Mouse (Mus musculus): ENCODE measurements at regions not wholly inside any gene's neighbourhood (a gene's known extent, or its start where the extent isn't known, plus 50 kb on each side); places are given as distances from the start of the nearest gene placed in this dataset.

- no peak for DNase-seq (ENCODE audit: low spot score)
Measured at GRCm38 (mm10) chr6:100045109-100045508, 242.2 kb downstream of the Rybp start.

DNA sequence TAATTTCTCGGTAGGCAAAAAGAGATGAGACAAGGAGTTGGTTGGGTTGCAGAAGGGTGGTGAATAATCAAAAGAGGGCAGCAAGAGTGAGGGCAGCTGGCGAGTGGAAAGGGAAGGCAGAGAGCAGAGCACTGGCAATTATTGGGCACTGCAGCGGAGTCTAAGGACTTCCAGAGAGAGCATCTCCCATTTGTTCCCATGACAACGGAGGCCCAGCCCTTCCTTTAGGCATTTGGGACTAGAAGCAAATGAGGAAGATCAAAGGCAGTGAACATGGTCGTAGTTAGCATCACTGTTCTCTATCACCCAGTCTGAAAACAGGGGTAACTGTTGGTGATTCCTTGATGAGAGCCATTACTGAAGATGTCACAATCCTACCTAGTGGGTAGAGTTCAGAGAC lies 246.1 kb downstream of the Rybp start:
- DNase-seq (ENCODE audit: low spot score): no peak

DNA sequence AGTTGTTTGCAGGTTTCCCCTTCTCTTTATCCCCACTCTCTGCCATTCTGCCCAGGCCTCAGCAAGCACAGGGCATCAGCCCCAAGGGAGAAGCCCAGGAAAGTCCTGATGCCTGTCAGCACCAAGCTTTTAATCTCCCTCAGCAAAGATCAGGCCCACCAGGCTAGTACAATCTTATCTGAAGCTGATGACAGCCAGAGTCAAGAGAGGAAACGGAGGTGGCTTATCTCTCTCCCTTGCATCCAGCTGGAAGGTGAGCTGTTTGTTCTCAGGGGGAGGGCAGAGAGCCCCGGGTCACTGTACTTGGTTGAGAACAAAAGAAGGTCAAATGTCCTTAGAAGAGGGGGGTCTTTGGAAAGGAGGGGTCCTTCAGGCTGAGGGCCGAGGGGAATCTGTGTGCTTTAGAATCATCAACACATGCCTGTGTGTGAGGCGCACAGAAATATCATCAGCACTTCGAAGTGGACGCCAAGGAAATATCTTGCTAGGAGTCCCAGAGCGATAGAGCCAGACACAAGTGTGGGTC lies 246.8 kb downstream of the Rybp start:
- DNase-seq (ENCODE audit: low spot score): no peak

DNA sequence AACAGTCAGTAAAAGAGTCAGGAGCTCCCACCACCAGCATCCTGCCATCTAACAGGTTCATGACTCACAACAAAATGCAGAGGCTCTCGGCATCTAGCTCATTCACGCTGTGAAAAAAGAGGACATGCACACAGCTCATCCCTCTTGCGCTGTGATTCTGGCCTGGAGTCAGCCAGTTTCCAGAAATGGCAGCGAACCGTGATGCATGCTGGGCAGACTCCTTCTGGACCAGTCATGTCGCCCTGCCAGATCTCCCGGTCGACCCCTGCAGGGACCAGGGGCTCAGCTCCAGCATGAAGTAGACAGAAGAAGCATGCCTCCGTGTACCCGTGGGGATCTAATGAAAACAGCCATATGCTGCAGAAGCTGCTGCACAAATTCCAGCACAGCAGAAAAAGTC lies 254.6 kb downstream of the Rybp start:
- no peak for DNase-seq (ENCODE audit: low spot score)

GRCm38 (mm10) chr6:100030522-100030921 lies 256.8 kb downstream of the Rybp start:
- DNase-seq (ENCODE audit: low spot score): no peak

DNA sequence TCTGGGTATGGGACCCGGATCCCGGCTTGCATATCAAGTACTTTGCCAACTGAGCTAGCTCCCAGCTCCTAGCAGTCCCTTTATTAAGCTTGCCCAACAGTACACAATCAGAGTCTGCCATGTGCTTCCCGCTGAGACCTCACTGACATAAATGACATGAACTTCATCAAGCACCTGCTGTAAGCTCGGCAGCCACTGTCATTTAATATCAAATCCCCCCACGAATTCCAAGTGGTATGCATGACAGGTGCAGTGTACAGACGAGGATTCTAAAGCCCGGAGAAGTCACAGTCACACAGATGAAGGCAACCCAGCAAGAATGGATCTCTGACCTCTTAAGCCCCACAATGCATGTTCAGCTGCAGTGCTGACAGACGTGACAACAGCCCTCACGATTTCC lies 257.3 kb downstream of the Rybp start:
- no peak for DNase-seq (ENCODE audit: low spot score)

- no peak for DNase-seq (ENCODE audit: low spot score)
Measured at GRCm38 (mm10) chr6:100027524-100027923, 259.8 kb downstream of the Rybp start.

DNA sequence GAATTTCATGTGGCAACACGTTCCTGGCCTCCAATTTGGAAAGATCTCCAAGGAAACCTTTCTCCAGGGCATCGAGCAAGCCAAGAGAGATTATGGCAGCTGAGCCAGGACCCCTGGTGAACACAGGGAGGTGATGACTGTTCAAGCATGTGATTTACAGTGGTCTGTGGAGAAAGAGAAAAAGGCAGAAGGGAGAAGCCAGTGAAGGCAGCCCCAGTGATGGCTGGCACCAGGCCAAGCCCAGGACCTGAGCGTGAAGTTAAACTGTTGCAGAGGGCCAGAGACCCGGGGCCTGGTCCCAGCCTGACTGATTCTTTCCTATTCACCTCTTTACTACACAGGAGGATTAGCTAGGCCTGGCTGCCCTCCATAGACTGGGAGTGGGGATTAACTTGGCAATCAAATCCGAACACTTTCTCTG lies 261.7 kb downstream of the Rybp start:
- no peak for DNase-seq (ENCODE audit: low spot score)

DNA sequence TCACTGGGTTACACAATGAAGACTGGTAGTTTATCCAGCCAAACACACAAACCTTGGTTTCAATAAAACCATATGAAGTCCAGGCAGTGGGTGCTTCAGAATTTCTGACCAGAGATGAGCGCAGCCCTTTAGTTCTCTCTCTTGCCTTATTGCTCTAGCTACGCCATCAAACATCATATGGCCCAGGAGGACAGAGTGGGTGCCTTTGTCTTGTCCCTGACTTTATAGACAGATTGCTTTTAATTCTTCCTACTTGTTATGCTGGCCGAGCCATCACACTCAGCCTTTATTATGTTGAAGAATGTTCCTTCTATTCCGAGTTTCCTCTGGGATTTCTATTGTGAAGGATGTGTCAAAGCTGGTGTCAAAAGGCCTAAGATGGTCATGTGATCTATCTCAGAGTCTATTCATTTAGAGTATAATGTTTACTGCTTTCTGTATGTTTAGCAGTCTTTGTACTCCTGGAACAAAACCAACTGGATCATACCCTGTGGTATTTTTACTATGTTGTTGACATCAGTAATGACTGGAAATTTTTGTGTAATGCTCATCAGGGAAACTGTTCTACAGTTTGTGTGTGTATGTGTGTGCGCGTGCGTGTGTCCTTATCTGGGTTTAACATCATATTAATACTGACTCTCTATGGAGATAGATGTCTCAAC lies 263.7 kb downstream of the Rybp start:
- DNase-seq (ENCODE audit: low spot score): no peak

DNA sequence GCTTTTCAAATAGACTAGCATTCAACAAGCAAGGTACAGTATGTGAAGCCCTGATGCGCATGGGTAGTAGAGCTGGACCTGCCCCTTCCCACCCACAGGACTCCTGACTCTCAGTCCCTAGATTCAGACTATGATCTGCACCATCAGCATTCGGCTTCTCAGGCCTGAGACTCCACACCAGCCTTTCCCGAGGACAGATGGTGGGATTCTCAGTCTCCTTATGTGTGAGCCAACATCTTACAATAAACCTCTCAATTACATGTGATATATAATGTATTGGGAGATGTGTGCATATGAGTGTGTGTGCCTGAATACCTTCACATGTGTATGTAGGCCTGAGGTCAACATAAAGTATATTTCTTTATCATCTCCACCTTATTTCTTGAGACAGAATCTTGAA lies 268.3 kb downstream of the Rybp start:
- DNase-seq (ENCODE audit: low spot score): no peak

DNA sequence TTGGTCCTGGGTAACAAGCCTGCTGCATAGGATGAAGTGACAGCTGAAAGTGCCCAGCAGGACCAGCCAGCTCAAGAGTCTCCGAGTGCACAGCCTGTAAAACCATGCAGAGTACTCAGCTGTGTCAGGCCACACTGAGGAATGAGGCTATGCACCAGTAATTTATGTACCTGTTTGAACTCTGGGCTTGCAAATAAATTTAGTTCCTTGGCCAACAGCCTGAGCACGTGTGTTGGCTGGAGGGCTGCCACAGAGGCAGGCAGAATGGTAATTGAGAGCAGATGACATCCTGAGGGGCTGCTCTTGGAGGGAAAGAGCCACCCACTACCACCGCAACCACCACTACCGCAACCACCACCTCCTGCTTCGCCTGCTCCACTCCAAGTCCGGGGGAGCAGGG lies 273.3 kb downstream of the Rybp start:
- no peak for DNase-seq (ENCODE audit: low spot score)

GRCm38 (mm10) chr6:100011520-100012062 lies 275.7 kb downstream of the Rybp start:
- no peak for DNase-seq (ENCODE audit: low spot score)

GRCm38 (mm10) chr6:100010954-100011481 lies 276.3 kb downstream of the Rybp start:
- DNase-seq (ENCODE audit: low spot score): no peak

- no peak for DNase-seq (ENCODE audit: low spot score)
Measured at GRCm38 (mm10) chr6:99999711-100000365, 273.6 kb upstream of the Prok2 start.

DNA sequence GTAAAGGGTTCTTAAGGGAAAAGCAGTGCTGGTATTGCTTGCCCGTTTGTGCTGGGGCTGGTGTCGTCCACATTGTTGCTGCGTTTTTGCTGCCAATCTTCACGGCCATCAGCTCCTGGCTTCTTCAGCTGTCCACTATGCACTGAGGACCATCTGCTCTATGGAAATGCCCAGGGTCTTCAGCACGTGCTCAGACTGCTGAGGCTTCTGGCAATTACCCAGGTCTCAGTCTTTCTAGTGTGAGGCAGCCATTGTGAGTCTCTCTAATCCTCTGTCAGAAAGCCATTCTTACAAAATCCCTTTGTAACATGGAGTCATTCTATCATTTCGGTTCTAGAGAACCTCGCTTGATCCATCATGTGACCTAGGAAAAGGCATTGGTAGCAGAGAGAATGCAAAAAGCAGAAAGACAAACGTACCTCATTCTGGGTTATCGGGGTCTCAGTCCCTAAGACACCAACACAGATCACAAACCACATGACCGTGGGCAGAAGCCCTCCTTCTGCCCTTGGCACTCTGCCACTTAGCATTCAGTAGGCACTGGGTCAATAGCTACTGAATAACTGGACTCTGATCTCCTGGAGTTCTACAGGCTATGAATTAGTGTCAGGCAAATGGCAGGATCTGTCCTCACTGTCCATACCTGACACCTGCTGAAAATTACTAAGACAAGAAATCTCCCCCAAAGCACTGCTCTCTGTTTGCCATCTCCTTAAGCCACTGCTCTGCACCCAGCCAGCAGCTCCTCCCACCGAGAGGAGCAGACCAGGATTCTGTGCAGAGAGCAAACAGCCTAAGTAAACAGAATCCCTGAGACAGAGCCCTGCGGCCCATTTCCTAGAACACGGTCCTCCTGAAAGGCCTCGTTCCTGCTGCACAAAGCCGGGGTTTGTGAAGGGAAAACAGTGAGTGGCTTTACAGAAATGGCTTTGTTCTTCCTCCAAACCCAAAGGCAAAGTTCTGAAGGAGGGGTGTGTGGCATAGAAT lies 270.1 kb upstream of the Prok2 start:
- DNase-seq (ENCODE audit: low spot score): no peak

DNA sequence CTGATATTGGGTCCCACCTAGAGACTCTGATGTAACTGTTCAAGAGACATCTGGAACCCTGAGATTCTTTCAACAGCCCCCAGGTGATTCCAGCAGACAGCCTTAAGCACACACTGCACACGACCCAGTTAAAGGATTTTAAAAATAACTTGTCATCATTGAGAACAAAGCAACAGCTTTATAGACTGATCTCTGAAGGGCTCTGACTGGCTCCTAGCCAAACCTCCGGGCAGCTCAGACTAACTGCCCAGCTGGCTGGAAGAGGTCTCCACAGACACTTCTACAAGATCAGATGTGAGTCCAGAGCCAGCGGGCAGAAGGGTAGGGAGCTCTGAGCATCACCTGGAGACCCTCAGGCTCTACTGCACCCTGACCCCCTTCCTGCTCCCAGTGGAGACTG lies 267.8 kb upstream of the Prok2 start:
- DNase-seq (ENCODE audit: low spot score): no peak

DNA sequence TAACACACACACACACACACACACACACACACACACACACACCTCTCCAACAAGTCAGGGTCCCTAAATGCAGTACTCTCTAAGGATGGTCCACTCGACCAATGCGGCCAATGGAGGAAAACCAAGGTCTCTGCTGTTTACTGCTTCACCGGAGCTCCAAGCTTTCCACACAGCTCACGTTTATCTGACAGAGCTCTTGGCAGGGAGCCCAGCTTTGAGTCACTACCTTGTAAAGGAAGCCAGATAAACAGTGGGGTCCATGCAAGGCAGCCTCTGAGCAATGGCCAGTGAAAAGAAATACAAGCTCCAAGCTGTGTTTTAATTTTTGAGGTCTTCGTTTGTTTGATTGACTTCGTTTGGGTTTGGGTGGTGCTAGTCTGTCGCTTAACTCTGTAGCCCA lies 264.9 kb upstream of the Prok2 start:
- peak; percentile 58 for DNase-seq (ENCODE audit: low spot score)

- DNase-seq (ENCODE audit: low spot score): no peak
Measured at GRCm38 (mm10) chr6:99990604-99991003, 264.4 kb upstream of the Prok2 start.

DNA sequence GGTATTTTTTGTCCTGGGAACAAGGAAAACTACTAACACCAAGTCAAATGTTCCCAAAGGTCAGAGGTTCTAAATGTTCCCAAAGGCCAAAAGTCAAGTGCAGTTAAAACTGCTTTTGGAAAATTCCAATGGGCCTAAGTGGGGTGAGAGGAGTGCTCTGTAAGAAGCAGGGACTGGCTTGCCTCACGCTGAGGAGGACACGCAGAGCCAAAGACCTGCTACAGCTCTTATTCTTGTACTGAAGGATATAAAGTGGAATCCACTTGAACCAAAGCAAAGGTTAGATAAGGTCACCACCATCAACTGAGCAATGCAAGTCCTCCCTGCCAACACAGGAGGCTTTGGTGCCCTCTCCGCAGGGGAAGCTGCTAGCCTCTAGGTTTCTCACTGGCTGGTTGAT lies 260.3 kb upstream of the Prok2 start:
- no peak for DNase-seq (ENCODE audit: low spot score)

GRCm38 (mm10) chr6:99985322-99985721 lies 259.1 kb upstream of the Prok2 start:
- DNase-seq (ENCODE audit: low spot score): no peak

- DNase-seq (ENCODE audit: low spot score): no peak
Measured at GRCm38 (mm10) chr6:99984856-99985224, 258.6 kb upstream of the Prok2 start.
